Mouse (Mus musculus): ENCODE results near the gene Fstl4.

Fstl4 gene

GRCm38 (mm10) chr11:52773073-52773472 is 8.6 kb downstream of the Fstl4 start:
- no peak for DNase-seq (ENCODE audit: low read depth)

- no peak for DNase-seq (ENCODE audit: low read depth)
These were observed 10.9 kb downstream of the Fstl4 start for GRCm38 (mm10) chr11:52775291-52775690.

- DNase-seq (ENCODE audit: low read depth), result no peak
These were observed 18.0 kb downstream of the Fstl4 start for GRCm38 (mm10) chr11:52782426-52782825.

- DNase-seq (ENCODE audit: low read depth), result no peak
These were observed 29.9 kb downstream of the Fstl4 start for GRCm38 (mm10) chr11:52794331-52794730.

GRCm38 (mm10) chr11:52809542-52809941 is 45.1 kb downstream of the Fstl4 start:
- DNase-seq (ENCODE audit: low read depth), result no peak

- no peak for DNase-seq (ENCODE audit: low read depth)
These were observed 51.6 kb downstream of the Fstl4 start for GRCm38 (mm10) chr11:52816004-52816403.

GRCm38 (mm10) chr11:52820336-52820905 is 56.0 kb downstream of the Fstl4 start:
- DNase-seq (ENCODE audit: low read depth), result no peak

- no peak for DNase-seq (ENCODE audit: low read depth)
These were observed 62.2 kb downstream of the Fstl4 start for GRCm38 (mm10) chr11:52826591-52826990.

- no peak for DNase-seq (ENCODE audit: low read depth)
These were observed 67.3 kb downstream of the Fstl4 start for GRCm38 (mm10) chr11:52831631-52832310.

GRCm38 (mm10) chr11:52832311-52832675 is 67.9 kb downstream of the Fstl4 start:
- no peak for DNase-seq (ENCODE audit: low read depth)

GRCm38 (mm10) chr11:52848691-52849090 is 84.3 kb downstream of the Fstl4 start:
- no peak for DNase-seq (ENCODE audit: low read depth)

GRCm38 (mm10) chr11:52850071-52850470 is 85.6 kb downstream of the Fstl4 start:
- no peak for DNase-seq (ENCODE audit: low read depth)

GRCm38 (mm10) chr11:52872846-52873512 is 108.5 kb downstream of the Fstl4 start:
- DNase-seq (ENCODE audit: low read depth), result no peak

GRCm38 (mm10) chr11:52875916-52876765 is 111.7 kb downstream of the Fstl4 start:
- no peak for DNase-seq (ENCODE audit: low read depth)

- DNase-seq (ENCODE audit: low read depth), result no peak
These were observed 113.2 kb downstream of the Fstl4 start for GRCm38 (mm10) chr11:52877662-52878061.

- DNase-seq (ENCODE audit: low read depth), result no peak
These were observed 115.5 kb downstream of the Fstl4 start for GRCm38 (mm10) chr11:52879958-52880357.

- no peak for DNase-seq (ENCODE audit: low read depth)
These were observed 122.3 kb downstream of the Fstl4 start for GRCm38 (mm10) chr11:52886559-52887303.

GRCm38 (mm10) chr11:52888150-52888549 is 123.7 kb downstream of the Fstl4 start:
- peak; percentile 3 for DNase-seq (ENCODE audit: low read depth)

GRCm38 (mm10) chr11:52889527-52889926 is 125.1 kb downstream of the Fstl4 start:
- no peak for DNase-seq (ENCODE audit: low read depth)

GRCm38 (mm10) chr11:52890156-52890555 is 125.7 kb downstream of the Fstl4 start:
- no peak for DNase-seq (ENCODE audit: low read depth)

GRCm38 (mm10) chr11:52904101-52904500 is 139.7 kb downstream of the Fstl4 start:
- DNase-seq (ENCODE audit: low read depth), result no peak

GRCm38 (mm10) chr11:52910788-52911187 is 146.4 kb downstream of the Fstl4 start:
- no peak for DNase-seq (ENCODE audit: low read depth)

Measured in fibroblast of lung, adult 2 months (primary cell).